Mouse (Mus musculus): ENCODE results near the gene Selplg. TPM values are rescaled to one million over a fixed set of nuclear protein-coding genes. Genes with fewer than 3 reads are reported as not detected.

Selplg gene
- polyA plus RNA-seq, 1 experiment, result 96.6 TPM

DNA sequence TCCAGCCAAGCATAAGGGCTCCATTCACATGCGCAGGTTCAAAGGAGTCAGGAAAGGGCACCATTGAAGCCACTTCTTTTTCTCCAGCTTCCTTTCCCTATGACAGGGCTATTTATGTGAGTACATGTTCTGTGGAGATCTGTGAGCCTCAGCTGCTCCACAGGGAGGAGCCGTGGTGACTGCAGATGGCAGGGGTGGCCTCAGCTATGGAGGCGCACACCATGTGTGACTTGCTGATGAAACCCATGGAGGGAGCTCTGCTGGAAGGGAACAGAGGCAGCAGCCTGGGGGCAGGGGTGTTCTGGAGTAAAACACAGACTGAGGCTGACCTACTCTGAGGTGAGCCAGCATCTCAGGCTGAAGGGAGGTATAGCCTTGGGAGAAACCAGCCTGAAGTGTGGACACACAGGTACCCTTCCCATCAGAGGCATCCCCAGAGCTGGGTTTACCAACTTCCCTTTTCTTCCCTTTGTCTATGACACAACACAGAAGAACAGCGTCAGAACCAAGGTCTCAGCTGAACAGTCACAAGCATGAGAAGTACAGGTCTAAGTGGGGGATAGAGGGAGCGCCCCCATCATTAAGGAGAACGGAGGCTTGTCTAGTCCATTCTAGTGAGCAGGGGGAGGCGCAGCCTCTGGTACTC, 39.6 kb upstream of the Selplg start:
- no peak for TF ChIP-seq POLR2A (IDR thresholded peaks at IDR 0.05; ENCODE audit: borderline replicate concordance, extremely low read depth, low read depth, low read length)
- TF ChIP-seq CTCF (IDR thresholded peaks at IDR 0.05; ENCODE audit: insufficient read depth, low read length), result no peak
- 67% methylated on average over 7 of the region's 7 CpGs for WGBS
- Histone ChIP-seq H3K4me3 (replicated peaks; ENCODE audit: extremely low read depth, low read depth, low read length) (no peak overlapping the region), H3K4me1 (ENCODE audit: control insufficient read depth, insufficient read depth, low read length) (peaks cover 49% of the 10 kb centered on the region)
- no peak for DNase-seq

DNA sequence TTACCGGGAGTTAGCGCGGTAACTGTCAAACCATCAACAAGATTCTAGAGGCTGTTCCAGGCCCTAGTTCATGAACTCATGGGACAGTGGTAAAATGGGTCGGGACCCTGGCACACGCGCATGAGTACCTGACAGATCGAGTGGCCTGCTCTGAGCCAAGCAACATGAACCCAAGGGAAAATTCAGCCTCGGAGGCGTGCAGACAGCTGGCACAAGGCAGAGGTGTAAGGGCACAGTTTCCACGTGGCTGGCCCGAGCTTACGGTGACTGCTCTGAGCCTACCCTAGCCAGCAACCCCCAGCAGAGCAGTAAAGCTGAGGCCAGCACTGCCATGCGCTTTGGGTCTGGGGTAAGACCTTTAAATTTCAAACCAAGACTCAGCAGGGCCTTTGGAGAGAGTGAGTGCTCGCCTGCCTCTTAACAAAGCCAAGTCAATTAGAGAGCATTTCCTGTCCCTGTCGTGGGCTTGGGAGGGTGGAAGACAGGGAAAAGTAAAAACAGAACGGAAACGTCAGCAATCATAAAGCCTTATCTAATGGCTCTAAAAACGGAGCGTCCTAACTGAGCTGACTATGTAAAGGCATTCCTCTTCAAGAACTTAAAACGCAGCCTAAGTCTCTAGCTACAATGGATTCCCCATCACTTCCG, 38.1 kb upstream of the Selplg start:
- Histone ChIP-seq H3K4me1 (ENCODE audit: control insufficient read depth, insufficient read depth, low read length) (peaks cover 49% of the 10 kb centered on the region), H3K4me3 (replicated peaks; ENCODE audit: extremely low read depth, low read depth, low read length) (no peak overlapping the region)
- DNase-seq, result no peak
- TF ChIP-seq POLR2A (IDR thresholded peaks at IDR 0.05; ENCODE audit: borderline replicate concordance, extremely low read depth, low read depth, low read length) (no peak), CTCF (IDR thresholded peaks at IDR 0.05; ENCODE audit: insufficient read depth, low read length) (no peak)
- WGBS, result 35% methylated on average over 21 of the region's 21 CpGs

DNA sequence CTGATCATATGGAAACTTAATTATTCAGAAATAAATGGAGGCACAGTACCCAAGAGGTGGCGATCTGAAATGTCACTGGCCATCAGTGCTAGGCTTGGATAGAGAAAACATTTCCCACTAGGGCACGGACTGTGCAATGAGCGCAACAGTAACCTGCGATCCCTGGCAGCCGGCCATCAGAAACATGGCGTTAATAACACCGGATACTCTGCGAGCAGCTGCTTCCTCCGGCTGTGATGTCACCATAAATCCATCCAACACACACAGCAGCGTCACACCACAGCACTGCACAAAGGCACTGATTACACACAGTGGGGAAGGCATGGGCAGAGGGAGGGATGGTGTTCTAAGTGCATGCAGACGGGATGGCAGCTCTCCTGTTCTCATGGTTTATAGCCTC, 36.7 kb upstream of the Selplg start:
- H3K4me3 ChIP-seq (replicated peaks; ENCODE audit: extremely low read depth, low read depth, low read length), result no peak overlapping the region
- TF ChIP-seq CTCF (IDR thresholded peaks at IDR 0.05; ENCODE audit: insufficient read depth, low read length) (no peak), POLR2A (IDR thresholded peaks at IDR 0.05; ENCODE audit: borderline replicate concordance, extremely low read depth, low read depth, low read length) (no peak)
- no peak for DNase-seq
- H3K4me1 ChIP-seq (ENCODE audit: control insufficient read depth, insufficient read depth, low read length), result peaks cover 44% of the 10 kb centered on the region
- 25% methylated on average over 11 of the region's 11 CpGs for WGBS

DNA sequence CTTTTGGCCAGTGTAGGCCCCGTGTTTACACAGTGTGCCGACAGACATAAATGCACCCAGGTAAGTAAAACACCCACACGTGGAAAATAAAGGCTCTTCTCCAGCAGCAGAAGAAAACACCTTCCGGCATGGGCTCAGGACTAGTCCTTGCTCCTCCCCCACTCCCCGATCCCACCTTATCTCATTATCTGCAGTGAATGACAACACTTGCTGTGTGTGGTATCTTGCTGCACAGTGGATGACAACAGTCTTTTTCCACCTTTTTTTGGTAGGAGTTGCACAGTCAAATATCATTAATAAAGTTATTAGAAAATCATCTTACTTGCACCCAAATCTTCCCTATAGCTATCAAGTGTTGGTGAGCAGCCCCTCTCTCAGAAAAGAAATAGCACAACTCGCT, 32.5 kb upstream of the Selplg start:
- Histone ChIP-seq H3K4me1 (ENCODE audit: control insufficient read depth, insufficient read depth, low read length) (peaks cover 12% of the 10 kb centered on the region), H3K4me3 (replicated peaks; ENCODE audit: extremely low read depth, low read depth, low read length) (no peak overlapping the region)
- TF ChIP-seq POLR2A (IDR thresholded peaks at IDR 0.05; ENCODE audit: borderline replicate concordance, extremely low read depth, low read depth, low read length), result no peak
- no peak for TF ChIP-seq CTCF (IDR thresholded peaks at IDR 0.05; ENCODE audit: insufficient read depth, low read length)
- DNase-seq, result no peak
- 85% methylated on average over 6 of the region's 6 CpGs for WGBS

- DNase-seq, result no peak
- Histone ChIP-seq H3K4me3 (replicated peaks; ENCODE audit: extremely low read depth, low read depth, low read length) (no peak overlapping the region), H3K4me1 (ENCODE audit: control insufficient read depth, insufficient read depth, low read length) (peaks cover 11% of the 10 kb centered on the region)
- TF ChIP-seq CTCF (IDR thresholded peaks at IDR 0.05; ENCODE audit: insufficient read depth, low read length), result no peak
- no peak for TF ChIP-seq POLR2A (IDR thresholded peaks at IDR 0.05; ENCODE audit: borderline replicate concordance, extremely low read depth, low read depth, low read length)
- WGBS, result 90% methylated on average over 12 of the region's 12 CpGs
Observed at GRCm38 (mm10) chr5:113863994-113864393, 31.6 kb upstream of the Selplg start.

- no peak overlapping the region for H3K4me3 ChIP-seq (replicated peaks; ENCODE audit: extremely low read depth, low read depth, low read length)
- WGBS, result 87% methylated on average over 4 of the region's 4 CpGs
- no peak for DNase-seq
- H3K4me1 ChIP-seq (ENCODE audit: control insufficient read depth, insufficient read depth, low read length), result peaks cover 11% of the 10 kb centered on the region
- TF ChIP-seq POLR2A (IDR thresholded peaks at IDR 0.05; ENCODE audit: borderline replicate concordance, extremely low read depth, low read depth, low read length), result no peak
- no peak for TF ChIP-seq CTCF (IDR thresholded peaks at IDR 0.05; ENCODE audit: insufficient read depth, low read length)
Observed at GRCm38 (mm10) chr5:113862418-113862817, 30.0 kb upstream of the Selplg start.

DNA sequence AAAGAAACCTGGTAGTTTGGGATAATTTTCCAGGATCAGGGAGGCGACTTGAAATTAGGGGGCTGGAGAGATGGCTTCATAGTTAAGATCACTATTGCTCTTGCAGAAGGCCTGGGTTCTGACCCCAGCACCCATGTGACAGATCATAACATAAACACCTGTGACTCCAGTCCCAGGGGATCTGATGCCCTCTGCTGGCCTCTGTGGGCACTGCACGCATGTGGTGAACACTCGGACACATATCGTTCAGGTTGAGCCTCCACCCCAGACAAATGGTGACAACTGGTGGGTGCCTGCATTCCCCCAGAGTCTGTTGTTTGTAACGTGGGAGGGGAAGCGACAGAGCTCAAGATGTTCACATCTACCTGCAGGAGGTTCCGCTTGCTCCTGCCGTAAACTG, 28.9 kb upstream of the Selplg start:
- WGBS, result 97% methylated on average over 8 of the region's 8 CpGs
- no peak for DNase-seq
- TF ChIP-seq POLR2A (IDR thresholded peaks at IDR 0.05; ENCODE audit: borderline replicate concordance, extremely low read depth, low read depth, low read length) (no peak), CTCF (IDR thresholded peaks at IDR 0.05; ENCODE audit: insufficient read depth, low read length) (peak; percentile 43)
- Histone ChIP-seq H3K4me1 (ENCODE audit: control insufficient read depth, insufficient read depth, low read length) (peaks cover 11% of the 10 kb centered on the region), H3K4me3 (replicated peaks; ENCODE audit: extremely low read depth, low read depth, low read length) (no peak overlapping the region)

DNA sequence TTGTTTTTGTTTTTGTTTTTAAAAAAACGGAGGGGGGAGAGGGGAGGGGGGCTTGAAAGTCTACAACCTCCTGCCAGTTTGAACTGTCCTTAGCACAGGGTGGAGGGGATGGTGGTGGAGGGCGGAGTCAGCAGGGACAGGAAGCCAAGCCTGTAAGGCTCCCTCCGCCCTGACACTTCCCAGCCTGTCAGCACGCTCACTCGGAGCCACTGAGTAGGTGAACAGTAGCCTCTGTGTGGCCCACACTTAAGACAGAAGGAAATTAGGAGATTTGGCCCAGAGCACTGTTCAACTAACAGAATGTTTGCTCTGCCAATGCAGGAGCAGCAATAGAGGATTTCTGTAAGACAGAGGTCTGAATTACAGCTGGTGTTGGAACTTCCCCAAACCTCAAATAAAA, 26.5 kb upstream of the Selplg start:
- WGBS, result 20% methylated on average over 5 of the region's 5 CpGs
- TF ChIP-seq CTCF (IDR thresholded peaks at IDR 0.05; ENCODE audit: insufficient read depth, low read length) (no peak), POLR2A (IDR thresholded peaks at IDR 0.05; ENCODE audit: borderline replicate concordance, extremely low read depth, low read depth, low read length) (peak; percentile 28; the same call in 1 of the 2 replicates)
- no peak for DNase-seq
- peaks cover 11% of the 10 kb centered on the region for H3K4me1 ChIP-seq (ENCODE audit: control insufficient read depth, insufficient read depth, low read length)
- no peak overlapping the region for H3K4me3 ChIP-seq (replicated peaks; ENCODE audit: extremely low read depth, low read depth, low read length)

GRCm38 (mm10) chr5:113858550-113858949, 26.1 kb upstream of the Selplg start:
- H3K4me3 ChIP-seq (replicated peaks; ENCODE audit: extremely low read depth, low read depth, low read length), result no peak overlapping the region
- H3K4me1 ChIP-seq (ENCODE audit: control insufficient read depth, insufficient read depth, low read length), result peaks cover 11% of the 10 kb centered on the region
- DNase-seq, result no peak
- TF ChIP-seq CTCF (IDR thresholded peaks at IDR 0.05; ENCODE audit: insufficient read depth, low read length), result no peak
- TF ChIP-seq POLR2A (IDR thresholded peaks at IDR 0.05; ENCODE audit: borderline replicate concordance, extremely low read depth, low read depth, low read length), result no peak
- 72% methylated on average over 10 of the region's 10 CpGs for WGBS

GRCm38 (mm10) chr5:113857631-113858030, 25.2 kb upstream of the Selplg start:
- TF ChIP-seq POLR2A (IDR thresholded peaks at IDR 0.05; ENCODE audit: borderline replicate concordance, extremely low read depth, low read depth, low read length), result no peak
- TF ChIP-seq CTCF (IDR thresholded peaks at IDR 0.05; ENCODE audit: insufficient read depth, low read length), result 0 out of 2 replicates have a peak, but pooled peaks have one; percentile 11
- Histone ChIP-seq H3K4me3 (replicated peaks; ENCODE audit: extremely low read depth, low read depth, low read length) (no peak overlapping the region), H3K4me1 (ENCODE audit: control insufficient read depth, insufficient read depth, low read length) (peaks cover 11% of the 10 kb centered on the region)
- no peak for DNase-seq
- 63% methylated on average over 8 of the region's 8 CpGs for WGBS

Data from lung, adult 2 months (tissue).